Mouse (Mus musculus) E14TG2a.4 (cell line): ENCODE results near the gene Mcrip2.

Experiments
- H3K27me3 ChIP-seq: 2 replicates; pipeline ENCODE4 v1.6.1; 2014; ENCODE audit warnings: low read length, control low read depth; ENCODE audit not compliant: insufficient read depth
- H3K36me3 ChIP-seq: 2 replicates; pipeline ENCODE4 v1.6.1; 2014; ENCODE audit warnings: low read length, control low read depth; ENCODE audit not compliant: insufficient read depth
- H3K4me1 ChIP-seq: replicated peaks from 2 replicates; pipeline ENCODE4 v1.6.1; 2014; ENCODE audit warnings: low read depth, low read length, control low read depth
- H3K4me3 ChIP-seq: replicated peaks from 2 replicates; pipeline ENCODE4 v1.5.1; 2014; ENCODE audit warnings: mild to moderate bottlenecking, low read length
- H3K9me3 ChIP-seq: 2 replicates; pipeline ENCODE4 v1.6.1; 2014; ENCODE audit warnings: low read length, control low read depth
- CTCF ChIP-seq: conservative IDR thresholded peaks from 2 replicates; pipeline ENCODE4 v1.5.1; 2014; ENCODE audit warnings: low read length
- NANOG ChIP-seq: IDR thresholded peaks from 2 replicates; pipeline ENCODE4 v1.6.1; 2014; ENCODE audit warnings: borderline replicate concordance, low read length, mixed read lengths
- POU5F1 ChIP-seq: IDR thresholded peaks from 2 replicates; pipeline ENCODE4 v1.6.1; 2014; ENCODE audit warnings: low read length, borderline replicate concordance

Gene Mcrip2

GRCm38 (mm10) chr17:25835816-25836215 lies 32.7 kb downstream of the Mcrip2 start:
- no peak for TF ChIP-seq CTCF
- TF ChIP-seq POU5F1 = no peak
- TF ChIP-seq NANOG = no peak
- no peaks in the 10 kb centered on the region for H3K9me3 ChIP-seq
- H3K36me3 ChIP-seq = peaks cover 73% of the 10 kb centered on the region
- peaks cover 65% of the 10 kb centered on the region for H3K4me1 ChIP-seq
- H3K27me3 ChIP-seq = peaks cover 11% of the 10 kb centered on the region
- H3K4me3 ChIP-seq = peak overlapping the region; percentile 72; the same call in 1 of the 2 replicates

- Histone ChIP-seq H3K9me3 (no peaks in the 10 kb centered on the region), H3K36me3 (peaks cover 73% of the 10 kb centered on the region), H3K4me1 (peaks cover 70% of the 10 kb centered on the region), H3K4me3 (peak overlapping the region; percentile 95; the same call in 1 of the 2 replicates), H3K27me3 (peaks cover 11% of the 10 kb centered on the region)
- no peak for TF ChIP-seq POU5F1
- no peak for TF ChIP-seq CTCF
- no peak for TF ChIP-seq NANOG
Measured at GRCm38 (mm10) chr17:25835301-25835700, 33.3 kb downstream of the Mcrip2 start.

- peaks cover 76% of the 10 kb centered on the region for H3K4me1 ChIP-seq
- H3K27me3 ChIP-seq = peaks cover 11% of the 10 kb centered on the region
- TF ChIP-seq POU5F1 (no peak), NANOG (no peak), CTCF (no peak)
- H3K9me3 ChIP-seq = no peaks in the 10 kb centered on the region
- peaks cover 73% of the 10 kb centered on the region for H3K36me3 ChIP-seq
- peak overlapping the region; percentile 95 for H3K4me3 ChIP-seq
Measured at GRCm38 (mm10) chr17:25834595-25835222, 33.9 kb downstream of the Mcrip2 start.

- Histone ChIP-seq H3K36me3 (peaks cover 71% of the 10 kb centered on the region), H3K27me3 (peaks cover 11% of the 10 kb centered on the region), H3K9me3 (no peaks in the 10 kb centered on the region), H3K4me1 (peaks cover 78% of the 10 kb centered on the region), H3K4me3 (peak overlapping the region; percentile 95)
- TF ChIP-seq CTCF (no peak), NANOG (no peak), POU5F1 (no peak)
Measured at GRCm38 (mm10) chr17:25833961-25834594, 34.5 kb downstream of the Mcrip2 start.

- H3K4me1 ChIP-seq = peaks cover 83% of the 10 kb centered on the region
- peak within 1 kb of the TSS; percentile 95 for H3K4me3 ChIP-seq
- TF ChIP-seq NANOG = no peak
- no peak for TF ChIP-seq CTCF
- TF ChIP-seq POU5F1 = no peak
Measured at GRCm38 (mm10) chr17:25833291-25833663, 35.3 kb downstream of the Mcrip2 start, which contains the start of gene Stub1. TSS of gene Stub1 (minus strand) at chr17:25833404.

DNA sequence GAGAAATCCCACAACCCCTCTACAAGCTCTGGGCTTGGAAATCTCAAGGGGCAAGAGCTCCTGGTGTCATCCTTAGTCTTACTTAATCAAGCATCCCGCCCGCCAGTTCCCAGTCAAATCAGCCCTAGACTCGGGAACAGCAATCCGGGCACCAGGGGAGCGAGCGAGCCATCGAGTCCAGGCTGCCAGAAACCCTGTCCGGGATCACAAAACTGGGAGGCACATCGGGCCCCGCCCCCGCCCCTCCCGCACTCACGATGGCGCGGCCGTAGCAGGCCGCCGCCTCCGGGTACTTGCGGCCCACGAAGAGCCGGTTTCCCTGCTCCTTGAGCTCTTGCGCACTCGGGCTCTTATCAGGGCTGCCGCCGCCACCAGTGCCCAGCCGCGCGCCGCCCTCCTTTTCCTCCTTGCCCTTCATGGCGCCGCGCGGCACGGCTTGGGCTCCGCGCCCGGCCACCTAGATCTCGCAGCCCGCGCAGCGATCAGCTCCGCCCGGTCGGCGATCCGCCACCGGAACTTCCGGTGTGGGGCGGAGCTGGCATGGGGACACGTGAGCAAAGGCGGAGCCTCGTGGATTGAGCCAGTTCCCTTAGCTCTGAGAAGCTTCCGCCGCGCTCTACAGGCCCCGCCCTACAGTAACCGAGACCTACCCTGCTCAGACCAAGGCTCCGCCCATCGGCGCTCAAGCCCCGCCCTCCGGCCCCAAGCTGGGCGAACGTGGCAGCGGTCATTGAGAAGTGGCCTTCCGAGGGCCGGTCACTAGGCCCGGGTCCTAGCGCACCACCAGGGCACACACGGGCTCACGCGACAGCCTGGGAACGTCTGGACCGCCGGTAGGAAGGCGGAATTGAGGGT lies 35.9 kb downstream of the Mcrip2 start:
- TF ChIP-seq CTCF (no peak), POU5F1 (no peak), NANOG (no peak)
- H3K36me3 ChIP-seq = peaks cover 65% of the 10 kb centered on the region
- no peaks in the 10 kb centered on the region for H3K9me3 ChIP-seq

More at GRCm38 (mm10) chr17:25833291-25833663, 35.3 kb downstream of the Mcrip2 start, which contains the start of gene Stub1:
- peaks cover 65% of the 10 kb centered on the region for H3K36me3 ChIP-seq
- no peaks in the 10 kb centered on the region for H3K9me3 ChIP-seq
- peaks cover 11% of the 10 kb centered on the region for H3K27me3 ChIP-seq

DNA sequence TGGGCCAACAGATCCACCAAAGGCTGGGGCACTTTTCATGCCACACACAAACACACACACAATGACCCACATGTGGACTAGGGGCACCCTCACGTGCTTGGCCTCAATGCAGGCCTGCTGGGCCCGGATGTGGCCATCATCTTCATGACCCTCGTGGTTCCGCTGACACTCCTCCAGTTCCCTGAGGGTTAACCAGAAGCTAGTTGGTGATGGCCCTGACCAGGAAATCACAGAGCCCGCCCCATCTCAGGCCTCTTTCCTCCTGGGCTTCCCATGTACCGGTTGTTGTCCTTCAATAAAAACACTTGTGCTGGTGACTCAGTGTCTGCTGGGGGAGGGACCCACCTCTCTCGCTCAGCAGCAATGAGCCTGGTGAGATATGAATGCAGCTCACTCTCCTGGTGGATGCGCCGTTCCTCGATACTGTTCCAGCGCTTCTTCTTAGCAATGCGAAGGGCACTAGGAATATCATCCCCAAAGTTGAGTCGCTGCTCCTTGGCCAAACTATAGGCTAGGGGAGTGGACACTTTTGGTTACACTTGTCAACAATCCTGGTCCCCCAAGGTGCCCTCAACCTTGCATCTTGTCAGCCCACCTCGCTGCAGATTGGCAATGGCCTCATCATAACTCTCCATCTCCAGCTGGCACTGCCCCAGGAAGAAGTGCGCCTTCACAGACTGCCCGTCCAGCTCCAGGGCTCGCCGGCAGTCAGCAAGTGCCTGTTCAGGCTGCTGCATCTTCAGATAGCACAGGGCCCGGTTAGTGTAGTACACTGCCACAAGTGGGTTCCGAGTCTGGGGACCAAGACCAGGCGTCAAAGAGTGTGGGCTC lies 36.9 kb downstream of the Mcrip2 start:
- H3K4me3 ChIP-seq = peak overlapping the region; percentile 95
- H3K9me3 ChIP-seq = no peaks in the 10 kb centered on the region
- no peak for TF ChIP-seq POU5F1
- no peak for TF ChIP-seq NANOG
- TF ChIP-seq CTCF = no peak
- H3K36me3 ChIP-seq = peaks cover 71% of the 10 kb centered on the region
- H3K4me1 ChIP-seq = peaks cover 86% of the 10 kb centered on the region
- peaks cover 9% of the 10 kb centered on the region for H3K27me3 ChIP-seq

More for the DNA sequence above, 35.9 kb downstream of the Mcrip2 start:
- Histone ChIP-seq H3K27me3 (peaks cover 11% of the 10 kb centered on the region), H3K4me3 (peak overlapping the region; percentile 95), H3K4me1 (peaks cover 85% of the 10 kb centered on the region)
